Mouse (Mus musculus) megakaryocyte, embryonic 14.5 days (primary cell): Measurements from ENCODE around the gene Cpsf6.

Experiments used
- FLI1 ChIP-seq: IDR thresholded peaks from 2 replicates; pipeline ENCODE4 v1.6.1; 2012; ENCODE audit warnings: low read length, inconsistent platforms, mixed read lengths
- GATA1 ChIP-seq: IDR thresholded peaks from 3 replicates; pipeline ENCODE4 v1.6.1; 2012; ENCODE audit warnings: mixed read lengths, low read length, inconsistent platforms, borderline replicate concordance

- TF ChIP-seq GATA1 (no peak), FLI1 (no peak)
Observed at GRCm38 (mm10) chr10:117389371-117389740, 9.5 kb upstream of the Cpsf6 start.
